Mouse (Mus musculus) lung, embryonic 15.5 days (tissue): ENCODE data around the gene Rnaset2a. TPM values are rescaled to one million over a fixed set of nuclear protein-coding genes. Genes with fewer than 3 reads are reported as not detected.
"Not testable (repeated sequence)": the region's sequence is repeated elsewhere in the genome, so short reads cannot be mapped to it uniquely, and the experiment has no call there.

ENCODE experiments used
- ATAC-seq: fragments of 200-750 bp; cut with Nextera tagmentation; 2 replicates; pipeline ENCODE4 v1.8.0; 2017; ENCODE audit warnings: moderate number of reproducible peaks, borderline replicate concordance; ENCODE audit not compliant: low FRiP score, low TSS enrichment; ENCODE audit errors: extremely low read depth
- H3K27ac ChIP-seq: fragments of 300-500 bp; sonication (generic); 2 replicates; pipeline ENCODE4 v1.5.1; 2015; ENCODE audit warnings: moderate library complexity, mild to moderate bottlenecking, inconsistent platforms
- H3K27me3 ChIP-seq: fragments of 300-500 bp; sonication (generic); 2 replicates; pipeline ENCODE4 v1.6.1; 2015; ENCODE audit warnings: inconsistent platforms
- H3K36me3 ChIP-seq: fragments of 300-500 bp; sonication (generic); 2 replicates; pipeline ENCODE4 v1.6.1; 2015; ENCODE audit warnings: inconsistent platforms
- H3K4me1 ChIP-seq: fragments of 300-500 bp; sonication (generic); 2 replicates; pipeline ENCODE4 v1.6.1; 2015; ENCODE audit warnings: inconsistent platforms
- H3K4me2 ChIP-seq: fragments of 300-500 bp; sonication (generic); 2 replicates; pipeline ENCODE4 v1.6.1; 2015; ENCODE audit warnings: inconsistent platforms, mild to moderate bottlenecking, moderate library complexity
- H3K4me3 ChIP-seq: fragments of 300-500 bp; sonication (generic); 2 replicates; pipeline ENCODE4 v1.5.1; 2015; ENCODE audit warnings: mild to moderate bottlenecking, inconsistent platforms
- H3K9ac ChIP-seq: fragments of 300-500 bp; sonication (generic); 2 replicates; pipeline ENCODE4 v1.6.1; 2015; ENCODE audit warnings: inconsistent platforms
- H3K9me3 ChIP-seq: fragments of 300-500 bp; sonication (generic); 2 replicates; pipeline ENCODE4 v1.6.1; 2016; ENCODE audit warnings: inconsistent platforms
- WGBS: fragments of 180-500 bp; shearing (Covaris S2); methylation state at CpG from one replicate; pipeline ENCODE4 v1.1.7; 2015; 5-methylcytosine and 5-hydroxymethylcytosine counted together
- polyA plus RNA-seq: library from polyadenylated mRNA; unstranded; fragments of >200 nt; fragmentation: Nextera tagmentation; extraction: Ambion mirVana; gene quantifications from 2 replicates; pipeline ENCODE4 v1.2.1, GENCODE M21; 2015

The Rnaset2a gene
- 37.3 and 37.5 TPM in 2 replicates for polyA plus RNA-seq

- peak within 1 kb of the TSS; percentile 67 for H3K27ac ChIP-seq
- peak within 1 kb of the TSS; percentile 61 for H3K4me2 ChIP-seq
- H3K27me3 ChIP-seq, H3K4me1 ChIP-seq, H3K36me3 ChIP-seq, H3K9me3 ChIP-seq: not testable (repeated sequence)
- ATAC-seq: peak; percentile 98
- H3K4me3 ChIP-seq: peak within 1 kb of the TSS; percentile 59
- 2% methylated on average over 41 of the region's 67 CpGs for WGBS
- H3K9ac ChIP-seq: peak within 1 kb of the TSS; percentile 60
Measured at GRCm38 (mm10) chr17:8147439-8148316, at the start of gene Rnaset2a, which contains the start of gene Gm49673. Gene Rnaset2a (minus strand): TSS chr17:8148097. Gene Gm49673 (minus strand): TSS chr17:8147788.

- WGBS: 65% methylated on average over 3 of the region's 3 CpGs
- H3K9me3 ChIP-seq: no peaks in the 10 kb centered on the region
- no peaks in the 10 kb centered on the region for H3K27me3 ChIP-seq
- H3K4me3 ChIP-seq: no peak overlapping the region
- no peak overlapping the region for H3K27ac ChIP-seq
- no peak overlapping the region for H3K9ac ChIP-seq
- no peaks in the 10 kb centered on the region for H3K4me1 ChIP-seq
- no peak for ATAC-seq
- H3K4me2 ChIP-seq: no peak overlapping the region
- peaks cover 32% of the 10 kb centered on the region for H3K36me3 ChIP-seq
Measured at GRCm38 (mm10) chr17:8197652-8198051, 49.8 kb upstream of the Rnaset2a start.

GRCm38 (mm10) chr17:8195685-8196376, 47.9 kb upstream of the Rnaset2a start:
- Histone ChIP-seq H3K4me2 (no peak overlapping the region), H3K4me1 (no peaks in the 10 kb centered on the region), H3K27me3 (no peaks in the 10 kb centered on the region), H3K9me3 (no peaks in the 10 kb centered on the region), H3K27ac (no peak overlapping the region), H3K4me3 (no peak overlapping the region), H3K9ac (no peak overlapping the region), H3K36me3 (peaks cover 43% of the 10 kb centered on the region)
- 89% methylated on average over 8 of the region's 8 CpGs for WGBS
- no peak for ATAC-seq

- Histone ChIP-seq H3K27ac (no peak overlapping the region), H3K4me3 (no peak overlapping the region), H3K4me2 (no peak overlapping the region), H3K9me3 (no peaks in the 10 kb centered on the region), H3K36me3 (peaks cover 58% of the 10 kb centered on the region), H3K27me3 (no peaks in the 10 kb centered on the region), H3K4me1 (no peaks in the 10 kb centered on the region), H3K9ac (no peak overlapping the region)
- 83% methylated on average over 8 of the region's 8 CpGs for WGBS
- ATAC-seq: no peak
Measured at GRCm38 (mm10) chr17:8193678-8194077, 45.8 kb upstream of the Rnaset2a start.

- ATAC-seq: no peak
- Histone ChIP-seq H3K9ac (no peak overlapping the region), H3K4me3 (no peak overlapping the region), H3K4me1 (no peaks in the 10 kb centered on the region), H3K27ac (no peak overlapping the region), H3K36me3 (peaks cover 71% of the 10 kb centered on the region), H3K27me3 (no peaks in the 10 kb centered on the region), H3K4me2 (no peak overlapping the region), H3K9me3 (no peaks in the 10 kb centered on the region)
- 62% methylated on average over 7 of the region's 7 CpGs for WGBS
Measured at GRCm38 (mm10) chr17:8184217-8184616, 36.3 kb upstream of the Rnaset2a start.

GRCm38 (mm10) chr17:8183815-8184214, 35.9 kb upstream of the Rnaset2a start:
- Histone ChIP-seq H3K36me3 (peaks cover 69% of the 10 kb centered on the region), H3K27ac (no peak overlapping the region), H3K4me2 (no peak overlapping the region), H3K27me3 (no peaks in the 10 kb centered on the region), H3K4me3 (no peak overlapping the region), H3K4me1 (no peaks in the 10 kb centered on the region), H3K9ac (no peak overlapping the region), H3K9me3 (no peaks in the 10 kb centered on the region)
- 71% methylated on average over 5 of the region's 5 CpGs for WGBS
- no peak for ATAC-seq

GRCm38 (mm10) chr17:8177090-8177489, 29.2 kb upstream of the Rnaset2a start:
- Histone ChIP-seq H3K9me3 (no peaks in the 10 kb centered on the region), H3K9ac (no peak overlapping the region), H3K4me2 (no peak overlapping the region), H3K27me3 (no peaks in the 10 kb centered on the region), H3K4me3 (no peak overlapping the region), H3K4me1 (no peaks in the 10 kb centered on the region), H3K27ac (no peak overlapping the region), H3K36me3 (peaks cover 67% of the 10 kb centered on the region)
- ATAC-seq: no peak
- WGBS: 86% methylated on average over 5 of the region's 5 CpGs

GRCm38 (mm10) chr17:8171081-8171480, 23.2 kb upstream of the Rnaset2a start:
- Histone ChIP-seq H3K4me2 (no peak overlapping the region), H3K27ac (no peak overlapping the region), H3K36me3 (peaks cover 51% of the 10 kb centered on the region), H3K4me3 (no peak overlapping the region), H3K9me3 (no peaks in the 10 kb centered on the region), H3K4me1 (no peaks in the 10 kb centered on the region), H3K9ac (no peak overlapping the region), H3K27me3 (no peaks in the 10 kb centered on the region)
- 52% methylated on average over 4 of the region's 4 CpGs for whole genome bisulfite sequencing
- ATAC-seq: no peak

GRCm38 (mm10) chr17:8170331-8170730, 22.4 kb upstream of the Rnaset2a start:
- Histone ChIP-seq H3K9me3 (no peaks in the 10 kb centered on the region), H3K27ac (no peak overlapping the region), H3K4me1 (no peaks in the 10 kb centered on the region), H3K36me3 (peaks cover 44% of the 10 kb centered on the region), H3K27me3 (no peaks in the 10 kb centered on the region), H3K4me2 (no peak overlapping the region), H3K9ac (no peak overlapping the region), H3K4me3 (no peak overlapping the region)
- ATAC-seq: no peak
- 84% methylated on average over 7 of the region's 7 CpGs for WGBS

GRCm38 (mm10) chr17:8167436-8167835, 19.5 kb upstream of the Rnaset2a start:
- H3K36me3 ChIP-seq: peaks cover 26% of the 10 kb centered on the region
- H3K9ac ChIP-seq, H3K27me3 ChIP-seq, H3K9me3 ChIP-seq, H3K27ac ChIP-seq, H3K4me1 ChIP-seq, ATAC-seq, H3K4me3 ChIP-seq, H3K4me2 ChIP-seq: not testable (repeated sequence)
- WGBS: 88% methylated on average over 6 of the region's 8 CpGs

- H3K4me2 ChIP-seq: peak overlapping the region; percentile 44
- H3K9me3 ChIP-seq, ATAC-seq, H3K9ac ChIP-seq, H3K27me3 ChIP-seq, H3K27ac ChIP-seq, H3K4me1 ChIP-seq: not testable (repeated sequence)
- H3K4me3 ChIP-seq: peak overlapping the region; percentile 55
- WGBS: 23% methylated on average over 2 of the region's 3 CpGs
- peaks cover 21% of the 10 kb centered on the region for H3K36me3 ChIP-seq
Measured at GRCm38 (mm10) chr17:8166454-8166853, 18.6 kb upstream of the Rnaset2a start.

GRCm38 (mm10) chr17:8165977-8166376, 18.1 kb upstream of the Rnaset2a start:
- Histone ChIP-seq H3K36me3 (peaks cover 17% of the 10 kb centered on the region), H3K4me2 (peak overlapping the region; percentile 44), H3K4me3 (peak overlapping the region; percentile 55)
- ATAC-seq, H3K9me3 ChIP-seq, H3K9ac ChIP-seq, H3K4me1 ChIP-seq, H3K27ac ChIP-seq, H3K27me3 ChIP-seq: not testable (repeated sequence)
- WGBS: under 1% methylated on average over 11 of the region's 11 CpGs
